Mouse (Mus musculus) liver, adult 2 months (tissue): ENCODE data around the gene Dnajb7. TPM values are rescaled to one million over a fixed set of nuclear protein-coding genes. Genes with fewer than 3 reads are reported as not detected.
"Not testable (repeated sequence)": the region's sequence is repeated elsewhere in the genome, so short reads cannot be mapped to it uniquely, and the experiment has no call there.

Experiments
- DNase-seq: peaks from one replicate; pipeline ENCODE4 v3.0.0-alpha.2; 2011; ENCODE audit warnings: low read depth, low spot score; ENCODE audit errors: extremely low read depth
- H3K27ac ChIP-seq: fragments of 200-500 bp; replicated peaks from 2 replicates; pipeline ENCODE4 v1.5.1; 2012; ENCODE audit warnings: low read depth, mild to moderate bottlenecking, control low read depth, inconsistent platforms, low read length; ENCODE audit not compliant: insufficient read depth
- H3K27me3 ChIP-seq: fragments of 200-500 bp; 2 replicates; pipeline ENCODE4 v1.6.1; 2012; ENCODE audit warnings: mild to moderate bottlenecking, moderate library complexity, low read length, inconsistent platforms; ENCODE audit not compliant: control insufficient read depth, insufficient read depth
- H3K36me3 ChIP-seq: fragments of 200-500 bp; 2 replicates; pipeline ENCODE4 v1.6.1; 2012; ENCODE audit warnings: low read length, inconsistent platforms; ENCODE audit not compliant: control insufficient read depth, insufficient read depth
- H3K4me1 ChIP-seq: fragments of 200-500 bp; 2 replicates; pipeline ENCODE4 v1.6.1; 2011; ENCODE audit warnings: low read length; ENCODE audit not compliant: control insufficient read depth, insufficient read depth
- H3K4me3 ChIP-seq: fragments of 200-500 bp; 2 replicates; pipeline ENCODE4 v1.5.1; 2011; ENCODE audit warnings: low read depth, mild to moderate bottlenecking, control low read depth, low read length, moderate library complexity; ENCODE audit not compliant: insufficient read depth
- H3K79me2 ChIP-seq: fragments of 200-500 bp; 2 replicates; pipeline ENCODE4 v1.6.1; 2012; ENCODE audit warnings: inconsistent platforms, mild to moderate bottlenecking, low read length, moderate library complexity; ENCODE audit not compliant: control insufficient read depth, insufficient read depth
- H3K9ac ChIP-seq: fragments of 200-500 bp; 2 replicates; pipeline ENCODE4 v1.6.1; 2012; ENCODE audit warnings: low read depth, mild to moderate bottlenecking, control low read depth, inconsistent platforms, low read length
- CTCF ChIP-seq: fragments of 200-500 bp; IDR thresholded peaks from 2 replicates; pipeline ENCODE4 v1.5.1; 2011; ENCODE audit warnings: low read depth, low read length, control low read depth
- POLR2A ChIP-seq: fragments of 200-500 bp; IDR thresholded peaks from 2 replicates; pipeline ENCODE4 v1.6.1; 2011; ENCODE audit warnings: low read length, control low read depth; ENCODE audit not compliant: insufficient read depth; ENCODE audit errors: extremely low read depth
- WGBS: fragments of 180-500 bp; shearing (Covaris S2); methylation state at CpG from one replicate; pipeline ENCODE4 v1.1.7; 2018; 5-methylcytosine and 5-hydroxymethylcytosine counted together
- polyA plus RNA-seq: library from polyadenylated mRNA; depleted of rRNA; stranded (reverse); fragments of >200 nt; gene quantifications from 2 replicates; pipeline ENCODE4 v1.2.3, GENCODE M21; 2012
- total RNA-seq: library from RNA; depleted of rRNA; stranded (reverse); fragments of >200 nt; gene quantifications from 2 replicates; pipeline ENCODE4 v1.2.3, GENCODE M21; 2014

Gene Dnajb7
- total and polyA plus RNA-seq, 2 experiments = 0.28 TPM; not detected in 1

DNA sequence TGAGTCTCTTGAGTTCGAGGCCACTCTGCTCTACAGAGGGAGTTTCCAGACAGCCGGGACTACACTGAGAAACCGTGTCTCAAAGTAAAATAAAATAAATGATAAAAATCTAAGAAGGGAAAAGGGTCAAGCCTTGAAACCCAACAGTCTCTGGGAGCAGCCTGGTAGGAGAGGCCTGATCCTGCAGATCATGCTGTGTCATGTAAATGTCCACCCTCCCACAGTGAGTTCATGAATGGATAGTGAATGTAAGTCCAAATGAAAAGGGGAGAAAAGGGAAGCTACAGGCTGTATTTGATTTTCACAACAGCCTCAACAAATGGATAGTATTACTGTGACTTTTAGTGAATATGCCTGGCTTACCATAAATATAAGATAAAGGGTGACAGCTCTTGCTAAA lies 17.2 kb upstream of the Dnajb7 start:
- H3K36me3 ChIP-seq = peaks cover 19% of the 10 kb centered on the region
- H3K4me3 ChIP-seq = no peak overlapping the region
- peaks cover 13% of the 10 kb centered on the region for H3K4me1 ChIP-seq
- 91% methylated on average over 3 of the region's 3 CpGs for WGBS
- H3K9ac ChIP-seq = no peak overlapping the region
- DNase-seq = no peak
- H3K79me2 ChIP-seq = peaks cover 4% of the 10 kb centered on the region; the same call in 1 of the 2 replicates
- TF ChIP-seq POLR2A (no peak), CTCF (no peak)
- H3K27ac ChIP-seq = no peak overlapping the region
- no peaks in the 10 kb centered on the region for H3K27me3 ChIP-seq

DNA sequence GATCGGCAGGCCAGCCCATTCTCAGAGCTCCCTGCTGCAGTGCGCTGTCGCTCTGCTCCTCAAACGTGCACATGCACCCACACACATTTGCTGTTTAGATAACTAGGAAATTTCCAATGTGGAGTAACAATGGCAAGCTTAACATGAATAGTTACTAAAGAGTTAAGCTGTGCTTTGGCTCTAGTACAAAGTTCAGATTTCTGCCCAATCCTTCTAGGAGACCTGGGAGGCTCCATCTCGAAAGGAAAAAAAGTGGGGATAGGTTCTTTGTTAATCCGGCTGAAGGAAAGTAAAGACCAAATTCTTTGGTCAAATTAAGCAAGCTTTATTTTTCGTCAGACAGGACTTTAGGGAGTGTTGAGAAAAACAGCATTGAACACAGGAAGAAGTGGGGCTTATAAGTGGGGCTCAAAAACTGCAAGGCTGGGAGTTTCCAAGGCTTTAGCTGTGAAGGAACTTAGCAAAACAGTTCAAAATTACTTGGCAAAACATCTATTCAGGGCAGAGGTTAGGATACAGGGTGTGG lies 14.1 kb upstream of the Dnajb7 start:
- H3K9ac ChIP-seq = peak overlapping the region; percentile 74
- peak overlapping the region; percentile 58 for H3K4me3 ChIP-seq
- no peaks in the 10 kb centered on the region for H3K27me3 ChIP-seq

DNA sequence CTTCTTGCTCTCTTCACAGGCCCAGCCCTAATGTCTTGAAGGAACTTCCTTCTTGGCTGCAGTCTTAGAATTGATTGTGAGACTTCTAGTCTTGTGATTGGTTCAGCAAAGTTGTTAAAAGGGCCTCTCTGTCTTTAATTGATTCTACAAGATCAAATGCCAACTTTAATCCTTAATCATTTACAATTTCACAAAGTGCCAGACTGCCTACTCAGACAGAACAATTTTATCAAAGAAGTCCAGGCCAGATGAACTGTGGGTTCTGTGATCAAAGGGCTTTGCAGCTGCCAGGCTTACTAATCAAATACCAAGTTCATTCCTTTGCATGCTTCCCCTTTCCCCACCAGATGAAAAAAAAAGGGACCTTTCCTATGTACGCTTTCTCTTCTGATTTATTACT lies 13.4 kb upstream of the Dnajb7 start:
- WGBS = 13% methylated on average over 1 of the region's 1 CpGs
- Histone ChIP-seq H3K79me2 (peaks cover 15% of the 10 kb centered on the region; the same call in 1 of the 2 replicates), H3K4me3 (no peak overlapping the region; the same call in 1 of the 2 replicates), H3K27ac (no peak overlapping the region), H3K4me1 (peaks cover 18% of the 10 kb centered on the region), H3K9ac (no peak overlapping the region), H3K27me3 (no peaks in the 10 kb centered on the region), H3K36me3 (peaks cover 6% of the 10 kb centered on the region; the same call in 1 of the 2 replicates)
- no peak for TF ChIP-seq CTCF
- TF ChIP-seq POLR2A = no peak
- DNase-seq = peak; percentile 98

More for the DNA sequence above, 14.1 kb upstream of the Dnajb7 start:
- Histone ChIP-seq H3K36me3 (peaks cover 7% of the 10 kb centered on the region; the same call in 1 of the 2 replicates), H3K79me2 (peaks cover 15% of the 10 kb centered on the region; the same call in 1 of the 2 replicates), H3K27ac (peak overlapping the region; percentile 99), H3K4me1 (peaks cover 16% of the 10 kb centered on the region)
- 18% methylated on average over 7 of the region's 7 CpGs for WGBS
- TF ChIP-seq POLR2A = no peak
- no peak for TF ChIP-seq CTCF
- peak; percentile 82 for DNase-seq

DNA sequence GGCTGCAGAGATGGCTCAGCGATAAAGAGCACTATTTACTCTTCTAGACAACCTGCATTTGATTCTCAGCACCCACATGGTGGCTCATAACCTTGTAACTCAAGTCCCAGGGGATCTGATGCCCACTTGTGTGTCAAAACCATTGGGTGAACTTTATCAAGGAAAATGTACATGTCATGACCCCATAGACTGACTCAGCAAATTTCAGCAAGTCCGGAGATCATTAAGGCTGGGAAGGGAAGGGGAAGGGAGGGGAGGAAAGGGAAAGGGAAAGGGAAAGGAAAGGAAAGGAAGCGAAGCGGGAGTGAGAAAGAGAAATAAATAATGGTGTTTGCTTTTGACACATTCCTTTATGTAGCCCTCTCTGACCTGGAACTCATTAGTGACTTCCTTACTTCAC lies 10.0 kb upstream of the Dnajb7 start:
- H3K27ac ChIP-seq = peak overlapping the region; percentile 26; the same call in 1 of the 2 replicates
- TF ChIP-seq POLR2A = no peak
- TF ChIP-seq CTCF = no peak

DNA sequence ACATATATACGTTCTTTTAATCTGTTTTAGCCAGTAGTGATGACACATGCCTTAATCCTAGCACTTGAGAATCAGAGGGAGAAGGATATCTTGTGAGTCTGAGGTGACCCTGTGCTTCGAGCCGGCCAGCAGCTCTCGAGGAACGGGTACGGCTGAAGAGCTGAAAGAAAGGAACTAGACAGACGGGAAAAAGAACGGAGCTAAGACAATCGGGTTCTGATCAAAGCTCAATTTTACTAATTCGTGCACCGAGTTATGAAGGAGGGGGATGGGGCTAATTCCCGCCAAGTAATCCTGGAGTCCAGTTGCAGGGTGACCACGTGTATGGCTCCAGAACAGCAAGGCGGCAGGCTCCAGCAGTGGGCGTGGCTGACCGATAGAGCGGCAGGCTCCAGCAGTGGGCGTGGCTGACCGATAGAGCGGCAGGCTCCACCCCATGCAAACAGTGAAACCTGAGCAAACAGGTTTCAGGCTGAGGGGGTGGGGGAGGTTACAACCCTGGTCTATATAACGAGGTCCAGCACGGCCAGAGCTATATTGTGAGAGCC lies 8.7 kb upstream of the Dnajb7 start:
- H3K4me1 ChIP-seq = peaks cover 12% of the 10 kb centered on the region
- not testable (repeated sequence) for H3K9ac ChIP-seq, H3K27me3 ChIP-seq, H3K4me3 ChIP-seq
- H3K36me3 ChIP-seq = peaks cover 14% of the 10 kb centered on the region; the same call in 1 of the 2 replicates
- 7% methylated on average over 22 of the region's 22 CpGs for WGBS
- peaks cover 21% of the 10 kb centered on the region; the same call in 1 of the 2 replicates for H3K79me2 ChIP-seq
- peak overlapping the region; percentile 39 for H3K27ac ChIP-seq
- peak; percentile 86 for DNase-seq

More for the DNA sequence above, 10.0 kb upstream of the Dnajb7 start:
- H3K36me3 ChIP-seq = peaks cover 14% of the 10 kb centered on the region; the same call in 1 of the 2 replicates
- H3K4me1 ChIP-seq = peaks cover 18% of the 10 kb centered on the region
- H3K4me3 ChIP-seq = no peak overlapping the region
- 55% methylated on average over 4 of the region's 4 CpGs for WGBS
- peak; percentile 43 for DNase-seq
- H3K27me3 ChIP-seq = no peaks in the 10 kb centered on the region
- no peak overlapping the region for H3K9ac ChIP-seq
- H3K79me2 ChIP-seq = peaks cover 12% of the 10 kb centered on the region; the same call in 1 of the 2 replicates

DNA sequence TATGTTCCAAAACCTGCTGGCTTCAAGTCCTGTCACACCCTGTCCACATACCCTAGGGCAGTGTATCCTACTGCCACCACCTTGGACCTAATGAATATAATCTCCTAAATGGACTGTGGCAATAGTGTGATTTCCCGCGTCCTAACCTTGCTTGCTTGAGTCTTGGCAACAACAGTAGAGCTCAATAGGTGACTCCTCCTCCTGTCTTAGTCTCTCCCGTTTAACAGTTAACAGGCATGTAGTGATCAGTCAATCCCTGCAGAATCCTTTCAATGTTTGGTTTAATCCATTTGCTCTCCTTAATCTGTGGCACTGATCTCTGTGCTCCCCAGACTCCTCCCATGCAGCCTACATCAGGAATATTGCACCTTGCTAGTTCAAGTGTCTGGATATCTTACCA lies 3.1 kb downstream of the Dnajb7 start:
- no peak for TF ChIP-seq POLR2A
- no peak for TF ChIP-seq CTCF

More for the DNA sequence above, 3.1 kb downstream of the Dnajb7 start:
- Histone ChIP-seq H3K79me2 (peaks cover 15% of the 10 kb centered on the region; the same call in 1 of the 2 replicates), H3K27me3 (no peaks in the 10 kb centered on the region), H3K27ac (no peak overlapping the region), H3K4me1 (peaks cover 2% of the 10 kb centered on the region; the same call in 1 of the 2 replicates), H3K9ac (no peak overlapping the region), H3K36me3 (peaks cover 4% of the 10 kb centered on the region; the same call in 1 of the 2 replicates), H3K4me3 (no peak overlapping the region)
- 26% methylated on average over 3 of the region's 3 CpGs for WGBS
- no peak for DNase-seq
